Mouse (Mus musculus) heart, embryonic 12.5 days (tissue): Measurements from ENCODE around the gene Spen. TPM values are rescaled to one million over a fixed set of nuclear protein-coding genes. Genes with fewer than 3 reads are reported as not detected.

Experiments used
- ATAC-seq: fragments of 200-750 bp; cut with Nextera tagmentation; 2 replicates; pipeline ENCODE4 v1.8.0; 2017; ENCODE audit warnings: moderate TSS enrichment, moderate library complexity; ENCODE audit not compliant: insufficient number of reproducible peaks, low FRiP score
- H3K27ac ChIP-seq: fragments of 300-500 bp; sonication (generic); 2 replicates; pipeline ENCODE4 v1.5.1; 2016; ENCODE audit warnings: mild to moderate bottlenecking, moderate library complexity; ENCODE audit not compliant: poor library complexity, severe bottlenecking
- H3K27me3 ChIP-seq: fragments of 300-500 bp; sonication (generic); replicated peaks from 2 replicates; pipeline ENCODE4 v1.6.1; 2016; ENCODE audit warnings: mild to moderate bottlenecking, moderate library complexity
- H3K36me3 ChIP-seq: fragments of 300-500 bp; sonication (generic); 2 replicates; pipeline ENCODE4 v1.6.1; 2016; ENCODE audit warnings: mild to moderate bottlenecking, moderate library complexity
- H3K4me1 ChIP-seq: fragments of 300-500 bp; sonication (generic); replicated peaks from 2 replicates; pipeline ENCODE4 v1.6.1; 2016; ENCODE audit warnings: mild to moderate bottlenecking
- H3K4me2 ChIP-seq: fragments of 300-500 bp; sonication (generic); 2 replicates; pipeline ENCODE4 v1.6.1; 2016; ENCODE audit warnings: mild to moderate bottlenecking, moderate library complexity
- H3K4me3 ChIP-seq: fragments of 300-500 bp; sonication (generic); 2 replicates; pipeline ENCODE4 v1.5.1; 2016; ENCODE audit warnings: mild to moderate bottlenecking
- H3K9ac ChIP-seq: fragments of 300-500 bp; sonication (generic); 2 replicates; pipeline ENCODE4 v1.6.1; 2016; ENCODE audit warnings: mild to moderate bottlenecking, moderate library complexity
- H3K9me3 ChIP-seq: fragments of 300-500 bp; sonication (generic); replicated peaks from 2 replicates; pipeline ENCODE4 v1.6.1; 2016; ENCODE audit warnings: mild to moderate bottlenecking, moderate library complexity
- WGBS: fragments of 180-500 bp; shearing (Covaris S2); methylation state at CpG from one replicate; pipeline ENCODE4 v1.1.7; 2016; 5-methylcytosine and 5-hydroxymethylcytosine counted together
- polyA plus RNA-seq: library from polyadenylated mRNA; unstranded; fragments of >200 nt; fragmentation: Nextera tagmentation; extraction: Ambion mirVana; gene quantifications from 2 replicates; pipeline ENCODE4 v1.2.1, GENCODE M21; 2016

Spen gene
- polyA plus RNA-seq, 1 experiment from 2014 or later = 9.1 TPM

DNA sequence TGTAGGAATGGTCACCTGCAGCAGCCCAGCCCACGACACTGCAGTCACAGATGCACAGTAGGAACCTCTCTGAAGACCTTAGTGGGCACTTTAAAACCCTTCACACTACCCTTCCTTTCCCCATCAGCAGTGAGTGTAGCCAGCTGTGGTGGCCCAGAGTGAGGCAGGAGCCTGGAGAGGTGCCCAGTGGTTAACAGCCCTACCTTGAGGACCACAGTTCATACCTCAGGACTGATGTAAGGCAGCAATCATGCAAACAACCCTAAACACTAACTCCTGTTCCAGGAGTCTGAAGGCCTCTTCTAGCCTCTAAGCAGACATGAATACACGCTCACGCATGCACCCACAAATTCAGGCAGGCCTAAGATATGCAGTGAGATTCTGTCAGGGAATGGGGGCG lies 33.9 kb downstream of the Spen start:
- Histone ChIP-seq H3K36me3 (0 out of 2 replicates have a peak, but pooled peaks cover 2% of the 10 kb centered on the region), H3K9ac (no peak overlapping the region), H3K9me3 (no peaks in the 10 kb centered on the region), H3K4me1 (peaks cover 48% of the 10 kb centered on the region), H3K4me2 (no peak overlapping the region), H3K27ac (no peak overlapping the region), H3K4me3 (no peak overlapping the region), H3K27me3 (no peaks in the 10 kb centered on the region)
- ATAC-seq = no peak
- 93% methylated on average over 4 of the region's 4 CpGs for WGBS

DNA sequence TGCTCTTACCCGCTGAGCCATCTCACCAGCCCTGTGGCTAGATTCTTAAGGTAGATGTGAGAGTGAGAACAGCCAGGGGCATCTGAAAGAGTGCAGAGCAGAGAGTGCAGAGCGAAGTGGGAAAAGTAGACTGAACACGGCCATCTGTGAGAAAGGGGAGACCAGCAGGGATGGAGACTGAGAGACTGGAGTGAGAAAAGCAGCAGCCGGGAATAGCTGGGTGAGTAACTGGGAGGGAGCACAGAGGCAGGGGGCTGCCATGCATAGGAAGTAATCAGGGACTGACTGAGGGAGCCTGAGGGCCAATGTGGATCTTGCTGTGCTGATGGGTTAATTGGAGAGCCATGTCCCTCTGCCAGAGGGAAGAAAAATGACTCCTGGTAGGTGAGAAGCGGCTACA lies 35.7 kb downstream of the Spen start:
- Histone ChIP-seq H3K9me3 (no peaks in the 10 kb centered on the region), H3K4me3 (no peak overlapping the region), H3K27ac (no peak overlapping the region), H3K36me3 (0 out of 2 replicates have a peak, but pooled peaks cover 3% of the 10 kb centered on the region), H3K4me2 (no peak overlapping the region), H3K27me3 (no peaks in the 10 kb centered on the region), H3K9ac (no peak overlapping the region), H3K4me1 (peaks cover 52% of the 10 kb centered on the region)
- no peak for ATAC-seq
- WGBS = 75% methylated on average over 5 of the region's 5 CpGs

DNA sequence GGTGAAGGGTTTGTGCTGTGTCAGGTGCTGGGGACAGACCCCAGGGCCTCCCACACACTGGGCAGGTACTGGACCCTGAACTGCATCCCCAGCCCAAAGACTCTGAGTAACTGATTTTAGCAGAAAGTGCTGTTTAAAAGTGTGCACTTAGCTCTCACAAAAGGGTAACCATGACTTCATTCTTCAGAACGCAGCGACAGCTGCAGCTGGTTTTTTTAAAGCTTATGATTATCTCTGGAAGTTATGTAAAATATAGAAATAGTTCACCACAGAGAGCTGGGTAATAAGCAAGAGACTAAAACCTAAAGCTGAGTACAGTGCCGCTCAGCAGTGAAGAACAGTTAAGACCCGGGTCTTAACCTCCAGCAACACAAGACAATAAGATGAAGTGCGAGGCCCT lies 37.3 kb downstream of the Spen start:
- H3K9ac ChIP-seq = no peak overlapping the region
- peak overlapping the region; percentile 10 for H3K27ac ChIP-seq
- peaks cover 38% of the 10 kb centered on the region for H3K4me1 ChIP-seq
- 57% methylated on average over 5 of the region's 5 CpGs for WGBS
- H3K27me3 ChIP-seq = no peaks in the 10 kb centered on the region
- no peak overlapping the region for H3K4me3 ChIP-seq
- no peak overlapping the region for H3K4me2 ChIP-seq
- H3K36me3 ChIP-seq = 0 out of 2 replicates have a peak, but pooled peaks cover 3% of the 10 kb centered on the region
- H3K9me3 ChIP-seq = no peaks in the 10 kb centered on the region
- ATAC-seq = no peak

DNA sequence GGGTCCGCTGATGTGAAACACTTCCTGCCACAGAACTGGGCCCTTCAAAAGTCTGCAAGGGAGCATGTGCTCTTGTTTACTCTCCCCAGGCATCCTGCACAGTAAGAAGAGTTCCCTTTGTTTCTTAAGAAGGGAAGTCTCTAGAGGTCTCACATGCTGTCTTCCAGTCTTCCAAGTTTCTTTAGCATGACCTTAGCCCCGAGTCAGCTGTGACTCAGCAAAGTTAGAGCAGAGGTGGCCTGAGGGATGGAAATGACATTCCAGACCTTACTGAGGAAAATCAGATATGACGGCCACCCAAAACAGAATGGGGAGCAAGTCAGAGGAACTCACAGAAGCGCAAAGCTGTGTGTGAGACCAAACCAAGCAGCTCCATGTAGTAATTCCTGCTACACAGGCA lies 37.8 kb downstream of the Spen start:
- Histone ChIP-seq H3K4me2 (no peak overlapping the region), H3K9ac (no peak overlapping the region), H3K4me1 (peaks cover 35% of the 10 kb centered on the region), H3K9me3 (no peaks in the 10 kb centered on the region), H3K36me3 (peaks cover 7% of the 10 kb centered on the region; the same call in 1 of the 2 replicates), H3K27me3 (no peaks in the 10 kb centered on the region), H3K4me3 (no peak overlapping the region), H3K27ac (peak overlapping the region; percentile 10; the same call in 1 of the 2 replicates)
- ATAC-seq = no peak
- WGBS = 56% methylated on average over 4 of the region's 4 CpGs

DNA sequence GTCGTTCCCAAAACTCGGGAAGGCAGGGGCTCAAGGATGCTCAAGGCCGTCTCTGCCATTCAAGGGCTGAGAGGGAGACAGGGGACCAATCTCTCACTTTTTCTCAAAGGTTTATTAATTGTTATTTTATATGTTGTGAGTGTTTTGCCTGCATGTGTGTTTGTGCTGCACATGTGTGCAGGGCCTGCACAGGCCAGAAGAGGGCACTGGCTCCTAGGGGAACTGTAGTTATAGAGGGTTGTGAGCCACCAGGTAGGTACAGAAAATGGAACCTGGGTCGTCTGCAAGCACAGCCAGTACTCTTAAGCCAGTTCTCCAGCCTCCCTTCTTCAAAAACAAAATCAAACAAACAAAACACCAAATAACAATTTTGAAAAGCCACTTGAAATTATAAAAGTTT lies 49.7 kb downstream of the Spen start:
- Histone ChIP-seq H3K27ac (no peak overlapping the region), H3K4me2 (no peak overlapping the region), H3K36me3 (peaks cover 95% of the 10 kb centered on the region), H3K9me3 (no peaks in the 10 kb centered on the region), H3K27me3 (no peaks in the 10 kb centered on the region), H3K4me3 (no peak overlapping the region), H3K9ac (no peak overlapping the region), H3K4me1 (0 out of 2 replicates have a peak, but pooled peaks cover 3% of the 10 kb centered on the region)
- 92% methylated on average over 4 of the region's 4 CpGs for WGBS
- no peak for ATAC-seq

DNA sequence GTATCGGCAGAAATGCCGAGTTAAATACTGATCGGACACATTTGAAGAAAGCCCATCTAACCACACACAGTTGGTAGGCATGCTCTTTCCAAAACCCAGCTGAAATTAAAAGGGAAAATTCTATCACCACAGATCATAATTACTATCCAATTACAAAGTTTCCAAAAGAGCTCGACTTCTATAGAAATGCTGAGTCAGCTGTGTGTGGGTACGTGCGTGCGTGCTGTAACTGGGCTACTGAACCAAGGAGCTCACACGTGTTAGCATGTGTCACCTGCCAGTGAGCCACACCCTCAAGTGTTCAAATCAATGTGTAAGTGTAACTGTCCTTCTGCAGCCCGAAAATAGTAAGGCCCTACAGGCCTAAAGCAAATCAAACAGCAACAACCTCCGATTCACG lies 50.8 kb downstream of the Spen start:
- no peak for ATAC-seq
- no peaks in the 10 kb centered on the region for H3K27me3 ChIP-seq
- no peak overlapping the region for H3K4me3 ChIP-seq
- H3K4me2 ChIP-seq = no peak overlapping the region
- 0 out of 2 replicates have a peak, but pooled peaks cover 3% of the 10 kb centered on the region for H3K4me1 ChIP-seq
- H3K27ac ChIP-seq = no peak overlapping the region
- no peaks in the 10 kb centered on the region for H3K9me3 ChIP-seq
- no peak overlapping the region for H3K9ac ChIP-seq
- WGBS = 96% methylated on average over 11 of the region's 11 CpGs
- peaks cover 95% of the 10 kb centered on the region for H3K36me3 ChIP-seq

DNA sequence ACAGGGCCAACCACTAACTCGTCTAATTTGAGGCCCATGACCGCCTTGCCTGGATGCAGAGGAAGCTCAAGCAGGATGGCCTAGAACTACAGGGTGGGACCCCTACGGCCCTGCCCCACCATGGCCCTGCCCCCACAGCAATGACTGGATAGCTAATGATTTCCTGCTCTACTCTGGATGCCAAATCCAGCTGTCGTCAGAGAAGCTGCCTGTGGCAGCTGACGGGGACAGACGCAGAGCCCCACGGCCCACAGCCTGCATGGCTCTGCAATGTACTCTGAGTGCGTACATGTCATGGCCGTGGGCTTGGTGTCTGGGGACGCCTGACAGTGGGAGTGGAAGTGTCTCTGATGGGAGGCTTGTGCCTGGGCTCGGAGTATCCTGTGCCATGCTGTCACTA lies 54.3 kb downstream of the Spen start:
- ATAC-seq = no peak
- no peaks in the 10 kb centered on the region for H3K27me3 ChIP-seq
- 0 out of 2 replicates have a peak, but pooled peaks cover 3% of the 10 kb centered on the region for H3K4me1 ChIP-seq
- H3K36me3 ChIP-seq = peaks cover 92% of the 10 kb centered on the region
- no peaks in the 10 kb centered on the region for H3K9me3 ChIP-seq
- WGBS = 67% methylated on average over 11 of the region's 11 CpGs
- no peak overlapping the region for H3K4me3 ChIP-seq
- no peak overlapping the region for H3K9ac ChIP-seq
- no peak overlapping the region for H3K27ac ChIP-seq
- no peak overlapping the region for H3K4me2 ChIP-seq

DNA sequence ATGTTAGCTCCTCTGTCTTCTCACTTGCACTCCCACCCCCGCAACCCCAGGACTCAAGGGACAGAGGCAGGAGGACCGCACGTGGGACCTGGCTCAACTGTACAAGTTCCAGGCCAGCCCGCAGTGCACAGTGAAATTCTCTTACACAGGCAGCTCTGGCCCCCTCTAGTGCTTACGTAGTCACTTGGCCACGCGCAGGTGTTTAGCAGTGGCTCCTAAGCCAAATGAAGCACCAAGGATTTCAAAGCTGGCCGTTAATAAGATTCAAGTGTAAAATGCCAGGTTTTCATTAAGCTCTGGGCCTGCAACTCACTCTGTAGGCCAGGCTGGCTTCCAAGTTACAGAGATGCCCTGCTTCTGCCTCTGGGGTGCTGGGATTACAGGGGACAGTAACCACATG lies 59.0 kb downstream of the Spen start:
- no peaks in the 10 kb centered on the region for H3K27me3 ChIP-seq
- H3K27ac ChIP-seq = no peak overlapping the region
- H3K9ac ChIP-seq = no peak overlapping the region
- WGBS = 90% methylated on average over 8 of the region's 8 CpGs
- no peak overlapping the region for H3K4me2 ChIP-seq
- ATAC-seq = no peak
- H3K4me1 ChIP-seq = 0 out of 2 replicates have a peak, but pooled peaks cover 3% of the 10 kb centered on the region
- H3K36me3 ChIP-seq = peaks cover 95% of the 10 kb centered on the region
- peaks cover 5% of the 10 kb centered on the region; the same call in 1 of the 2 replicates for H3K9me3 ChIP-seq
- H3K4me3 ChIP-seq = no peak overlapping the region

DNA sequence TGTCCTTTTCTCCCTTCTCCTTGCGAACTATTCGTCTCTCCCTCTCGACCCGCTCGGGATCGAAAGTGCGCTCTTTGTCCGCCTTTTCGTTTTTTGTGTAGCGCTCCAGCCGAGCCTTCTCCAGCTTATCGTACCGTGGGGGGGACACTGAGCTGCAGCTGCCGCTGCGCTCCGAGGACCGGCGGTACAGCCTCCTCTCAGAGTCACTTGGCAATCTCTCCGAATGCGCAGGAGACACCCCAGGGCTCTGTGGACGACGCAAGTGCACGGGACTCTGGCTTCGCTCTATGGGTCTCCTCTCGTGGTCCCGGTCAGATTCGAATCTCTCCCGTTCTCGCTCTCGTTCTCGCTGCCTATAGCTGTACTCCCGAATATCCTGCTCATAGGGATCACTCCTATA lies 59.6 kb downstream of the Spen start:
- Histone ChIP-seq H3K9ac (no peak overlapping the region), H3K36me3 (peaks cover 95% of the 10 kb centered on the region), H3K4me2 (no peak overlapping the region), H3K4me1 (no peaks in the 10 kb centered on the region), H3K9me3 (peaks cover 5% of the 10 kb centered on the region; the same call in 1 of the 2 replicates), H3K27ac (no peak overlapping the region), H3K4me3 (no peak overlapping the region), H3K27me3 (no peaks in the 10 kb centered on the region)
- 93% methylated on average over 32 of the region's 32 CpGs for WGBS
- no peak for ATAC-seq

DNA sequence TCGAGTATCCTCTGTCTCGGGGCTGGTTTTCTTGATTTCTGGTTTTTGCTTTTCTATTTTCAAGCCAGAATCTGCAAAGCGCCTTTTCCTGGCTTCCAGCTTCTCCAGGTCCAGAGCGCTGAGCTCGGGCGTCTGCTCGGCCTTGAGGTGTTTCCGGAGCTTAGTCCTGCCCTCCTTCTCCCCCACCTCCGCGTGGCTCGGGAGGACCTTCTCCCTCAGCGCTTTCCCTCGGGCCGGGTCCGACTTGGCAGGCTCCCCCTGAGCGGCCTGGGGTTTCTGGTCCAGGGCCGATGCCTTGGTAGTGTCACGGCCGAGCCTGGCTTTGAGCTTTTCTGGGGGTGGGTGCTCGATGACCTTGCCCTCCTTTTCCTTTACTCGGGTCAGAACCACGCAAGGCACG lies 60.2 kb downstream of the Spen start:
- no peak overlapping the region for H3K4me2 ChIP-seq
- H3K27ac ChIP-seq = no peak overlapping the region
- WGBS = 92% methylated on average over 23 of the region's 23 CpGs
- H3K9ac ChIP-seq = no peak overlapping the region
- no peaks in the 10 kb centered on the region for H3K4me1 ChIP-seq
- no peaks in the 10 kb centered on the region for H3K27me3 ChIP-seq
- peaks cover 5% of the 10 kb centered on the region; the same call in 1 of the 2 replicates for H3K9me3 ChIP-seq
- H3K36me3 ChIP-seq = peaks cover 97% of the 10 kb centered on the region
- H3K4me3 ChIP-seq = no peak overlapping the region
- ATAC-seq = no peak

DNA sequence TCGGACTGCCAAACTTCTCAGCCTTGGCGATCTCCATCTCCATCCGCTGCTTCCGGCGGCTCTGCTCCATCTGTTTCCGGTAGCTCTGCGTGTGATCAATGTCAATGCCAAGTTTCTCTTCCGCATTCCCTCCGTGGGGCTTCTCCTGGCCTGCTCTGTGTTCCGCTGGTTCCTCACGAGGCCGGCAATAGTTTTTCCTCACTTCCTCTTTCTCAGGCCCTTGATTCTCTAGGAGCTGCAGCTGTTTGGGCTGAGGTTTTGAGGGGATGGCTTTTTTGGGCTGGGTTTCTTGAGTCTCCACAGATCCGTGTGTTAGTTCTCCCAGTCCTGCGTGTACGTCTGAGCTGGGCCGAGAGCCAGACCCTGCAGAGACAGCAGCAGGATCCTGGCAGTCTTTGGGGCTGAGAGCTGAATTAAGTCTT lies 60.7 kb downstream of the Spen start:
- no peak overlapping the region for H3K27ac ChIP-seq
- H3K4me1 ChIP-seq = no peaks in the 10 kb centered on the region

DNA sequence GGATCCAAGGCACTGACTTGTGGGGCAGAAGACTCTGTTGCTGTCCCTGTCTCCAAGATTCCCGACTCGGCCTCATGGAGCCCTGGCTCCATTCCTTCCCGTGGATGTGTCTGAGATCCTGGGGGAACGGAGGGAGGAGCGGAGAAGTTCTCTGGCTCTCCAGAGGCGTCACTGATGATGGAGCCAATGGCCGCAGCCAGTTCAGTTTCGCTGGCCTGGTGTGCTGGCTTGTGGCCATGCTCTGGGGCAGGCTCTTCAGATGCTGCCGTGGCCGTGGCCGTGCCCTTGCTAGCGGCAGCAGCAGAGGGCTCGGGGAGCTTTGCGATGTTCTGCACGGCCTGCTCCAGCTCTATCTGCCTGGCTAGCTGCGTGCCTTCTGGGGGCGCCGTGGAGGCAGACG lies 64.0 kb downstream of the Spen start:
- Histone ChIP-seq H3K36me3 (peaks cover 100% of the 10 kb centered on the region), H3K27ac (no peak overlapping the region), H3K9me3 (peaks cover 11% of the 10 kb centered on the region; the same call in 1 of the 2 replicates), H3K4me1 (no peaks in the 10 kb centered on the region), H3K4me2 (no peak overlapping the region), H3K4me3 (no peak overlapping the region), H3K27me3 (no peaks in the 10 kb centered on the region), H3K9ac (no peak overlapping the region)
- ATAC-seq = no peak
- WGBS = 90% methylated on average over 19 of the region's 19 CpGs

More for the DNA sequence above, 60.7 kb downstream of the Spen start:
- Histone ChIP-seq H3K9ac (no peak overlapping the region), H3K27me3 (no peaks in the 10 kb centered on the region), H3K4me3 (no peak overlapping the region), H3K9me3 (peaks cover 5% of the 10 kb centered on the region; the same call in 1 of the 2 replicates), H3K36me3 (peaks cover 97% of the 10 kb centered on the region), H3K4me2 (no peak overlapping the region)
- 89% methylated on average over 16 of the region's 16 CpGs for WGBS
- ATAC-seq = no peak
